Mouse (Mus musculus) left cerebral cortex, postnatal 25 days (tissue): Measurements from ENCODE around the gene Tada2a. TPM values are rescaled to one million over a fixed set of nuclear protein-coding genes. Genes with fewer than 3 reads are reported as not detected.

Experiments
- DNase-seq, 2 experiments: peaks; one replicate each; pipeline ENCODE4 v3.0.0; 2022; ENCODE audit warnings: low spot score in 2 of 2, mixed read lengths in 1 of 2
- intact Hi-C: fragments of 180-260 bp; cut with DNase I; formaldehyde crosslinking; loops from one replicate; pipeline ENCODE4 v1.15.1; 2025
- total RNA-seq, 2 experiments: library from RNA; stranded (reverse); gene quantifications; 2 replicates each; pipeline ENCODE4 v1.2.3; 2021

The Tada2a gene
- total RNA-seq, 2 experiments from 2014 or later: 34.6 to 36.2 TPM

DNA sequence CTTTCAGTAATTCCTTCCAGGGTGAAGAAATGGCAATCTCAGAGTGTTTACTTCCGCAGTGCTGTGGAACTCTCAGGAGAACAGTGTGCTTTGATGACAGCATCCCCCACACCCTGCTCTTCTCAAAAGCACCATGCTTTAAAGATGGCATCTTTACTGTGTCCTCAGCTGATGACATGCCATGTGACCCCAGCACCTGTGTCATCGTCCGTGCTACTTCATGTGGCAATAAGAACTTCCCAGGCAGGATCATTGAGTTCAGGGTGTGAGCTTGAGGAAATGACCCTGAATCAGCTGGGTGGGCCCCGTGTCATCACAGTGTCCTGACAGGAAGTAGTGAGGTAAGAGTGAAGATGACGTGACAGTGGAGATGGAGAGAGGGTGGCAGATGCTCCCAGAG lies 96.8 kb downstream of the Tada2a start:
- no peak for DNase-seq
- intact Hi-C loops: loop anchor here (2.0 kb wide), 1 partner anchor 248 kb away; no protein-coding TSS in a partner anchor

GRCm38 (mm10) chr11:84031971-84032370 lies 97.4 kb downstream of the Tada2a start:
- intact Hi-C loops: loop anchor here (2.0 kb wide), 1 partner anchor 247 kb away; no protein-coding TSS in a partner anchor
- peak; percentile 54 to 77 for DNase-seq

Other genes starting within 250 kb of the Tada2a start
- 10 to 100 TPM; 12.5 to 13.7 TPM for gene Ddx52, start 187.5 kb downstream of the Tada2a start, total RNA-seq
- gene Synrg, start 165.2 kb downstream of the Tada2a start, total RNA-seq: 10 to 100 TPM; 53.1 to 58.3 TPM
- 10 to 100 TPM; 72.7 to 80.8 TPM for gene Dusp14, start 60.3 kb downstream of the Tada2a start, total RNA-seq
- 10 to 100 TPM; 77.2 to 79.4 TPM for gene Acaca, start 72 bp upstream of the Tada2a start, total RNA-seq
- not detected for gene Gm11437, start 37.9 kb upstream of the Tada2a start, total RNA-seq